Mouse (Mus musculus): ENCODE measurements around the gene Rere. TPM values are rescaled to one million over a fixed set of nuclear protein-coding genes. Genes with fewer than 3 reads are reported as not detected.

Rere gene
- polyA plus RNA-seq, 1 experiment, result 42.0 TPM

DNA sequence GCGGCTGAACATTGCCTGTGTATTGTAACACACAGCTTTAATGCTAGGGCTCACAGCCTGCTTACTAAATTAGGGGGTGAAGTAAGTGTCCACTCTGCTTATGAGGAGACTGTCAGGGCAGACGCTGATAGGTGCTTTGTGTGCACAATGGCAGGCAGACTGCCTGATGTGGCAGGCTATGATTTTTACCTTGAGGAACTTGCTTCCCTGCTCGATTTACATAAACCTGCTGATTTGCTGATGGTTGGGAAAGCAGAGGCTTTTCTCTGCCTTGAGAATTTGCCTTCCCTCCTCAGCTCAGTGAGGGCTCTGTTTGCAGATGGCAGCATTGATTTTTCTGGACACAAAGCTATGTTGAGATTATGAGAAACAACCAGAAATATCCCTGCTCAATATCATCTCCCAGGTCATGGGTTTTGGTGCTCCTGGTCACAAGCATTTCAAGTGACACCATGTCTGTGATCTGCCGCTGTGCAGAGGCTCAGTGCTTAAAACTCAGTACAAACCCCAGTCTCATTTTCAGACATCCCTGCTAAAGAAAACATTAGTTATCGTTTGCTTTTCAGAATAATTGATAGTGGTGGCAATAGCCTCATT, 145.5 kb downstream of the Rere start:
- TF ChIP-seq POLR2A (IDR thresholded peaks at IDR 0.05; ENCODE audit: borderline replicate concordance, extremely low read depth, low read depth, low read length), result no peak
- no peak for TF ChIP-seq CTCF (IDR thresholded peaks at IDR 0.05; ENCODE audit: insufficient read depth, low read length)
- peaks cover 3% of the 10 kb centered on the region; the same call in 1 of the 2 replicates for H3K4me1 ChIP-seq (ENCODE audit: control insufficient read depth, insufficient read depth, low read length)
- WGBS, result 60% methylated on average over 5 of the region's 5 CpGs

DNA sequence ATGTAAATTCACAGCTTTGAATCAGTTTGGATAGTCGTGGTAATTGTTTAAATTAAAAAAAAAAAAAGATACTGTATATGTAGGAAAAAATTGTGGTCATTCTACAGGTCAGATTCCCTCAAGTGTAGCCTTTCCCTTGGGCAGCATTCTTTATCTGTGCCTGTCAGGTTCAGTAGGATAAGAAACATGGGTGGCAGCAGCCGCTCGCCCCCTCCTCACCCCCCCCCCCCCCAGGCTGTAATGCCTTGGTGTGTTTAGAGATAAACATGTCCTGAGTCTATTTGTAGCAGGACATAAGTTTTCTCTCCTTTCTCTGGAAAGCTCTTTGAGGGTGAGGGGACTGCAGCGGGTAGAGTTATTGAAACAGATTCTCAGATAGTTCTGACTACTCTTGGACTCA, 147.3 kb downstream of the Rere start:
- 70% methylated on average over 4 of the region's 4 CpGs for WGBS
- H3K4me1 ChIP-seq (ENCODE audit: control insufficient read depth, insufficient read depth, low read length), result peaks cover 3% of the 10 kb centered on the region; the same call in 1 of the 2 replicates
- no peak for DNase-seq
- no peak overlapping the region for H3K4me3 ChIP-seq (replicated peaks; ENCODE audit: extremely low read depth, low read depth, low read length)
- TF ChIP-seq CTCF (IDR thresholded peaks at IDR 0.05; ENCODE audit: insufficient read depth, low read length) (no peak), POLR2A (IDR thresholded peaks at IDR 0.05; ENCODE audit: borderline replicate concordance, extremely low read depth, low read depth, low read length) (no peak)

More for the DNA sequence above, 145.5 kb downstream of the Rere start:
- no peak overlapping the region for H3K4me3 ChIP-seq (replicated peaks; ENCODE audit: extremely low read depth, low read depth, low read length)
- DNase-seq, result no peak

DNA sequence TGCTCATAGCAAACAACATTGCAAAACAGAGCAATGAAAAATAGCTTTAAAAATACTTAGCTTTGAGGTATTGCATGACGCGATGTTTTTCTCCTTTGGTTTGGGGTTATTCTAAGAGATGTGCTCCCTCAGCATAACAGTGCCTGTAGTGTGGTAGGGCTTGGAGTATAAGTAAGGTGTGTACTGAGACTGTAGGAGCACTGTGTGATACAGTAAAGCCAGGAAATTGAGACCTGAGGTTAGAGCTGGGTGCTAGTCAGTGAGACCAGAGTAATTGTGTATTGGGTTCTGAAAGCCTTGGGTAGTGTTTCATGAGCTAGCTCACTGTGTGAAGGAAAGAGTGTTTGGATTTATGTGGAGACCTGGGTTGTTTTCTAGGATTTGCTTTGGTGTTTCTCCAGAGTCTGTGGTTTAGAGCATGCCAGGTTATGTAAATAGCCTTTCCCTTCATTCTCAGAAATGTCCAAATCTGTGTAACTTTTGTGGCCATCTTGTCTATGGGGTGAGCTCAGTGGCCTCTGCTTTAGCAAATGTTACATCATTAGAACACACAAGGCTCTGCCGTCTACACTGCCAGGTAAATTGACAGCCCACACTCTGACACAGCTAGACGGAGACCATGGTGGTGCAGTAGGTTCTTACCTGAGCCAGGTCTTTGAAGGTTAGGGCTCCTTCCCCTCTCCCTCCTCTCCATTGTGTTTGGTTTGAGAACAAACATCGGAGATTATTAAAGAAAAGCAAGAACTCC, 152.6 kb downstream of the Rere start:
- 84% methylated on average over 5 of the region's 5 CpGs for WGBS
- Histone ChIP-seq H3K4me3 (replicated peaks; ENCODE audit: extremely low read depth, low read depth, low read length) (no peak overlapping the region), H3K4me1 (ENCODE audit: control insufficient read depth, insufficient read depth, low read length) (no peaks in the 10 kb centered on the region; the same call in 1 of the 2 replicates)
- DNase-seq, result no peak
- no peak for TF ChIP-seq CTCF (IDR thresholded peaks at IDR 0.05; ENCODE audit: insufficient read depth, low read length)
- no peak for TF ChIP-seq POLR2A (IDR thresholded peaks at IDR 0.05; ENCODE audit: borderline replicate concordance, extremely low read depth, low read depth, low read length)

GRCm38 (mm10) chr4:150435590-150435989, 154.1 kb downstream of the Rere start:
- no peaks in the 10 kb centered on the region; the same call in 1 of the 2 replicates for H3K4me1 ChIP-seq (ENCODE audit: control insufficient read depth, insufficient read depth, low read length)
- H3K4me3 ChIP-seq (replicated peaks; ENCODE audit: extremely low read depth, low read depth, low read length), result no peak overlapping the region
- WGBS, result 82% methylated on average over 5 of the region's 5 CpGs
- no peak for TF ChIP-seq POLR2A (IDR thresholded peaks at IDR 0.05; ENCODE audit: borderline replicate concordance, extremely low read depth, low read depth, low read length)
- TF ChIP-seq CTCF (IDR thresholded peaks at IDR 0.05; ENCODE audit: insufficient read depth, low read length), result no peak
- no peak for DNase-seq

DNA sequence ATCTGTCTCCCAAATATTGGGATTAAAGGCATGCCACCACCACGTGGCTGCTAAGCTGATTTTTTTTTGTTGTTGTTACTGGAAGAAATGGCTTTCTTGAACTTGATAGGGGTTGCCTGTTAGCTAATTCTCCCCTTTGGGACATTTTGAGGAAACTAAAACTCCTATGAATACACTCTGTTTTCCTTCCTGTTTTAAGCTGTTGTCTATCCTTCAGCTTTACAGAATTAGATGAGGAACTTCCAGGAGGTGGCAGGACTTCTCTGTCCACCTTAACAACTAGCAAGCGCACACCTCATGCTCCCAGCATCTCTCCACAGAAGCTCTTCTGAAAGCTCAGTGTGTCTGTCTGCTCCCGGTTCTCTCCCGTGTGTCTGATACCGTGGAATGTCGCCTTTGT, 157.2 kb downstream of the Rere start:
- Histone ChIP-seq H3K4me1 (ENCODE audit: control insufficient read depth, insufficient read depth, low read length) (no peaks in the 10 kb centered on the region; the same call in 1 of the 2 replicates), H3K4me3 (replicated peaks; ENCODE audit: extremely low read depth, low read depth, low read length) (no peak overlapping the region)
- no peak for DNase-seq
- no peak for TF ChIP-seq POLR2A (IDR thresholded peaks at IDR 0.05; ENCODE audit: borderline replicate concordance, extremely low read depth, low read depth, low read length)
- no peak for TF ChIP-seq CTCF (IDR thresholded peaks at IDR 0.05; ENCODE audit: insufficient read depth, low read length)
- WGBS, result 78% methylated on average over 6 of the region's 6 CpGs

DNA sequence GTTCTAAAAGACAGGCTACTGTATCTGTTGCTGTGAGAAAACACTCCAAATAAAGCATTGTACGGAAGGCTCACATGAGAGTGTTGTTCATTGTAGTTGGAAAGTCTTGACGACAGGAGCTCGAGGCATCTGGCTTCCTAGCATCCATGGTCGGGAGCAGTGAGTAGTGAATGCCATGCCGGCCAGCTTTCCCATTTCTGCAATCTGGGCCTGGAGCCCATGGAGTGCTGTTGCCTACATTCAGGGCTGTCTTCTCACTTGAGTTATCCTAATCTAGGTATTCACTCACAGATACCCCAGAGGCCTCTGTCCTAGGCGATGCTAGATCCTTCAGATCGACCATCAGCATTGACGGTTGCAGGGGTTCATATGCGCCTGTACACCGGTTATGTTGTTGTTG, 160.5 kb downstream of the Rere start:
- whole genome bisulfite sequencing, result 83% methylated on average over 10 of the region's 10 CpGs
- TF ChIP-seq POLR2A (IDR thresholded peaks at IDR 0.05; ENCODE audit: borderline replicate concordance, extremely low read depth, low read depth, low read length) (no peak), CTCF (IDR thresholded peaks at IDR 0.05; ENCODE audit: insufficient read depth, low read length) (no peak)
- no peak overlapping the region for H3K4me3 ChIP-seq (replicated peaks; ENCODE audit: extremely low read depth, low read depth, low read length)
- H3K4me1 ChIP-seq (ENCODE audit: control insufficient read depth, insufficient read depth, low read length), result peaks cover 5% of the 10 kb centered on the region
- no peak for DNase-seq

DNA sequence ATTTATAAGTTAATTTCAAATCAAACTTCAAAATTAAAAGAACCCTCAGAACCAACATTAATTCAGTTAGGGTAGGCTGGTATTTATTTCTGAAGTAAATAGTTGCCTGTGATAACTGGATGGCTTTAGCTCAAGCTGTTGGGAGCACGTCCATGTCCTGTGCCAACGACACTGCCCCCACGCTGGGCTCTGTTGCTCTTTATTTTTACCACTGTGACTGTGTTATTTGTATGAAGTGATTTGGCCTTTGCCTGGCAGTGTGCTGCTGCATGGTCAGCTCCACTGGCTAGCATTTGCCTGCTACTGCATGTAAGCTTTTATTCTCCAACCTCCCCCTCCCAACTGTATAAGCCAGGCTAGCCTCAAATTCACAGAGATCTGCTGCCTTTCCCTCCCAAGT, 162.6 kb downstream of the Rere start:
- no peak for DNase-seq
- Histone ChIP-seq H3K4me3 (replicated peaks; ENCODE audit: extremely low read depth, low read depth, low read length) (no peak overlapping the region), H3K4me1 (ENCODE audit: control insufficient read depth, insufficient read depth, low read length) (peaks cover 7% of the 10 kb centered on the region)
- TF ChIP-seq CTCF (IDR thresholded peaks at IDR 0.05; ENCODE audit: insufficient read depth, low read length), result no peak
- TF ChIP-seq POLR2A (IDR thresholded peaks at IDR 0.05; ENCODE audit: borderline replicate concordance, extremely low read depth, low read depth, low read length), result no peak
- 57% methylated on average over 3 of the region's 3 CpGs for WGBS

GRCm38 (mm10) chr4:150446617-150447016, 165.2 kb downstream of the Rere start:
- DNase-seq, result no peak
- TF ChIP-seq CTCF (IDR thresholded peaks at IDR 0.05; ENCODE audit: insufficient read depth, low read length) (no peak), POLR2A (IDR thresholded peaks at IDR 0.05; ENCODE audit: borderline replicate concordance, extremely low read depth, low read depth, low read length) (no peak)
- peaks cover 7% of the 10 kb centered on the region for H3K4me1 ChIP-seq (ENCODE audit: control insufficient read depth, insufficient read depth, low read length)
- WGBS, result 80% methylated on average over 4 of the region's 4 CpGs
- H3K4me3 ChIP-seq (replicated peaks; ENCODE audit: extremely low read depth, low read depth, low read length), result no peak overlapping the region

GRCm38 (mm10) chr4:150447517-150447916, 166.1 kb downstream of the Rere start:
- TF ChIP-seq CTCF (IDR thresholded peaks at IDR 0.05; ENCODE audit: insufficient read depth, low read length) (no peak), POLR2A (IDR thresholded peaks at IDR 0.05; ENCODE audit: borderline replicate concordance, extremely low read depth, low read depth, low read length) (no peak)
- Histone ChIP-seq H3K4me3 (replicated peaks; ENCODE audit: extremely low read depth, low read depth, low read length) (no peak overlapping the region), H3K4me1 (ENCODE audit: control insufficient read depth, insufficient read depth, low read length) (peaks cover 7% of the 10 kb centered on the region)
- no peak for DNase-seq
- 66% methylated on average over 3 of the region's 3 CpGs for WGBS

GRCm38 (mm10) chr4:150448433-150448832, 167.0 kb downstream of the Rere start:
- TF ChIP-seq POLR2A (IDR thresholded peaks at IDR 0.05; ENCODE audit: borderline replicate concordance, extremely low read depth, low read depth, low read length), result no peak
- no peak for TF ChIP-seq CTCF (IDR thresholded peaks at IDR 0.05; ENCODE audit: insufficient read depth, low read length)
- Histone ChIP-seq H3K4me1 (ENCODE audit: control insufficient read depth, insufficient read depth, low read length) (peaks cover 9% of the 10 kb centered on the region), H3K4me3 (replicated peaks; ENCODE audit: extremely low read depth, low read depth, low read length) (no peak overlapping the region)
- no peak for DNase-seq
- WGBS, result 72% methylated on average over 1 of the region's 1 CpGs
